Mouse (Mus musculus): ENCODE data around the gene Cep126.

Gene Cep126

DNA sequence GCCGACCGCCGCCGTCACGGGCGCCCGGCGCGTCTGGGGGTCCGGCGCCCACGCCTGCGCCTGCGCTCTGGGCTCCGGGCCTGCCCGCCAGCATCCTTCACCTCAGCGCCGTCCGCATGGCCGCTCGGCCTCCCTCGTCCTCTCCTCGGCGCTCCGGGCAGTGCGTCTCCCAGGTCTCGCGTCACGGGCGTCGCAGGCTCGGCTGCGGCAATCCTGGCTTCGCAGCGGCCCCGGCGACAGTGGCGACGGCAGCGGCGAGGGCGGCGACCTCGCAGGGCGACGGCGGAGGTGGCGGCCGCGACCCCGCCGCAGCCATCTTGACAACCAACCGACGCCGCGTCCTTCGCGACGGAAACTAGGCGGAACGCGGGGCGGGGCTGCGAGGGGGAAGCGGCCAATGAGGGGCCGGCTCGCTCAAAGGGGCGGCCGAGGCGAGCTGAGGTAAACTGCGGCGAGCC, at the start of gene Cep126:
Gene Cep126 (minus strand): TSS at position 178 of the 458 bp plus-strand sequence.
- peak; percentile 54 for DNase-seq (ENCODE audit: low read depth, low spot score)

DNA sequence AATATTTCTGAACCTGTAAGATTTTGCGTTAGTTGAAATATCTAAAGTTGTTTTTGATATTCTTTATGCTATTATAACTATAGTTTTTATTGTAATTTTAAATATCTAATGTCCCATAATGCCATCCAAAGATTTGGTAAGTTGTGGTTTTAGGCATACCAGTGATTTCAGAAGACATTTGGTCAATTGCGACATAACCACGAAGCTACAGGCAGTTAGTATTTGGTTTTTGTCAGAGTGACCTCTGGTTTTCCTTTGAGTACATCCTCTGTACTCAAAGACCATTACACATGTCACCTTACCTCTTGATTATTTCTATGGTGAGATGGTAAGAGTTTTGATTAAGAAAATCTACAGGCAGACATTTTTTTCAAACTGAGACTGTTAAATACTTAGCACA, 45.5 kb upstream of the Cep126 start:
- no peak for DNase-seq (ENCODE audit: low read depth, low spot score)

GRCm38 (mm10) chr9:8177099-8177498, 43.0 kb upstream of the Cep126 start:
- DNase-seq (ENCODE audit: low read depth, low spot score): no peak

DNA sequence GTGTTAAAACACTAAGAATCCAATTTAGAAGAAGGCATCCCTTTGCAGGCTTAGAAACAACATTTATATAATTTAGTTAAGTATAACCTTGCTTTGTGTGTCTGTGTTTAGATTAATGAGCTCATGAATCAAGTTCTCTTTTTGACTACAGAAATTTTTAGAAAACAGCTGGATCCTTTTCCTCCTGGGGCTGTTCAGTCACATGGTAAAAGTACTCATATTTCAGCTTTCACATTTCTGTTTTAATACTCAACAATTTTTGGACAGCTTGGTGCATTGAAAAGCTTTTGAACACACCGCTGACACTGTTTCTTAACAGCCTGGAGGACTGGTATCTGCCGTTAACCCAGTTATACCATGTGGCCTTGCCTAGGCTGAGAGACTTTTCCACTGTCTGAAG, 22.9 kb upstream of the Cep126 start:
- DNase-seq (ENCODE audit: low read depth, low spot score): no peak

- DNase-seq (ENCODE audit: low read depth, low spot score): no peak
Observed at GRCm38 (mm10) chr9:8139501-8139900, 5.4 kb upstream of the Cep126 start.

DNA sequence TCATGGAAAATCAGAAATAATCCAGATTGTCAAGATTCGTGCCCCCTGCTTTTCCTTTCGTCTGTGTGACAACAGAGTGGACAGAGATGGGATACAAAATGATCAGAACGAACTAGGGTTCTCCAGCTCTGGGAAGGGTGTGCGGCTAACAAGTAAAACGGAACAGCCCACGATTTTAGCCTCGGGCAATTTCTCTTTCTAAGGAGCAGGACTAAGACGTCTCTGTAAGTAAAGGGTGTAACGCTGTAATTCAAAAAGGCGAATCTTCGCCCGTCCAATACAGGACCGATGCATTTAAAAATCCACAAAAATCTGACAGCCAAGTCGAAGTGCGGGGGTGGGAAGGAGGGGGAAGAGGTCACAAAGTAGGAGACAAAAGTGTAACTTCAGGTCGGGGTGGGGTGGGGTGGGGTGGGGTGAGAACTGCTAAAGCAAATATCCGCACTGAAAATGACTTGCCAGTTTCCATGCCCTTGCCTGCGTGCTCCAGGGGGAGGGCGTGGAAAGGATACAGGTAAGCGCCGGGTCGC, 443 bp downstream of the Cep126 start:
- no peak for DNase-seq (ENCODE audit: low read depth, low spot score)

DNA sequence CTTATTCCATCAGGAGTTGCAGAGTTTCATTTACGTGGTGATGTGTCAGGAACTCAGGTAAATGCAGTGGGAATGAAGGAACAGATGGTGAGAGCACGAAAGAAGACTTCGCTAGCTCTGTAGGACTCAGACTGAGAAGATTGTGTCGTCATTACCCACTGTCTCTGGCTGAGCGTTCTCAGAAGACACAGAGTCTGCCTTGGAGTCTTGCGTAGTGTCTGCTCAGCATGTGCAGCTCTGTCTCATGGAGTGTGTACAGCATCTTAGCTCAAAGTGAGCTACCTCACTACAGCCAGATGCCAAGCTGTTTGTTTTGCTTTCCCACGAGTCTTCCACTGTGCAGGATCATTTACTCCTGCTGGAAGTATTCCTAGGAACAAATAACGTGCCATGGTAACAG, 10.6 kb downstream of the Cep126 start:
- DNase-seq (ENCODE audit: low read depth, low spot score): no peak

GRCm38 (mm10) chr9:8114516-8114915, 19.6 kb downstream of the Cep126 start:
- DNase-seq (ENCODE audit: low read depth, low spot score): no peak

DNA sequence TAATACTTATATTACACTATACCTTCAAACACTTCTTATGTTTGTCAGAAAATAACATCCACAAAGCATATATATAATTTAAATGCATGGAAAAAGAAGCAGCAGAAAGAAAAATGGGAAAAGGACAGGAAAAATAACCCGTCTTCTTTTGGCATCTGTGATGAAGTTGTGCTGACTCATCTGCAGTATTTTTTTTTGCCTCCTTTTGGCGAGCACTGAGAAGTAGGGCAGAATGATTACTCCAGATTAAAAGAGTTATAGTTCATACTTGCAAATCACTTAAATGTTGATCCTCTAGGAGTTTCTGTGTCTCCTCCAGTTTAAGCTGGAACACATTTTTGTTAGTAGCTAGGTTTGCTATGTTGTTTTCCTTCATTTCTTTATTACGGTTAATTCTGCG, 31.0 kb downstream of the Cep126 start:
- DNase-seq (ENCODE audit: low read depth, low spot score): no peak

- DNase-seq (ENCODE audit: low read depth, low spot score): no peak
Observed at GRCm38 (mm10) chr9:8100962-8101361, 33.1 kb downstream of the Cep126 start.

DNA sequence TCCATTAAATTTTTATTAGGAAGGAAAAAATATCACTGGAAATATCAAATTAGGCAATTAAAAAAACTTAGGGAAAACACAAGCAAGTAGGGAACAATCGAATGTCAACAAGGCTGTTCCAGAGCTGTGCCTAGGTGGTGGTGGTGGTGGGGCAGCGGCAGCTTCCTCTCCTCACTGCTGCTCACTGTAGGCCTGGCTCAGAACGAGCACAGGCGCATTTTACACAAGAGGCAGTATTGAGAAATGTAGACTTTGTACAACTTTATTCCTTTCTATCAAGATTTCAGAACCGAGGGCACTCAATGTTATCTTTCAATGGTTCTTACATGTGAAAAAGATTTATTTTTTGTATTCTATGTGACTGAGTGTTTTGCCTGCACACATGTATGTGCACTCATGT, 55.2 kb downstream of the Cep126 start:
- no peak for DNase-seq (ENCODE audit: low read depth, low spot score)

GRCm38 (mm10) chr9:8074345-8074744, 59.7 kb downstream of the Cep126 start:
- peak; percentile 23 for DNase-seq (ENCODE audit: low read depth, low spot score)

DNA sequence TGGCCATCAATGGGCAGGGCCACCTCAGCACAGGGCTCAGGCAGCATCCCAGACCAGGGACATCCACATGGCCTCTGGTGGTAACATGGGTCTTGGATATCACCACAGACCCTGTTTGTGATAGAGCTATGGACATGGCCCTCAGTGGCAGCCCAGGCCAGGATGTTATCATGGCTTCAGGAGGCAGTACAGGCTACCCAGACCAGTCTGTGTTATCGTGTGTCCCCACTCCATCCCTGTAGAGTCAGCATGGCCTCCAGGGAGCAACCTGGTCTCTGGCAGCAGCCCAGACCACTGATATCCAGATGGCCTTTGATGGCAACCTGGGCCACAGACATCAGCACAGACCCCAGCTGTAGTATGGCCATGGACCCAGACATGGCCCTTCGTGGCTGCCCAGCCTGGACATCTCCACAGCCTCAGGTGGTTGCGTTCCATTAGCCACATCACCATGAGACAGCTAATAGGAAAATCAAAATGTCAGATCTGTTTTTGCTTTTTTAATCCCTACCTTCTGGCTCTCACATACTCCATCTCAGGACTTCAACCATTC, 60.8 kb downstream of the Cep126 start:
- no peak for DNase-seq (ENCODE audit: low read depth, low spot score)

- DNase-seq (ENCODE audit: low read depth, low spot score): no peak
Observed at GRCm38 (mm10) chr9:8059636-8060035, 74.5 kb downstream of the Cep126 start.

DNA sequence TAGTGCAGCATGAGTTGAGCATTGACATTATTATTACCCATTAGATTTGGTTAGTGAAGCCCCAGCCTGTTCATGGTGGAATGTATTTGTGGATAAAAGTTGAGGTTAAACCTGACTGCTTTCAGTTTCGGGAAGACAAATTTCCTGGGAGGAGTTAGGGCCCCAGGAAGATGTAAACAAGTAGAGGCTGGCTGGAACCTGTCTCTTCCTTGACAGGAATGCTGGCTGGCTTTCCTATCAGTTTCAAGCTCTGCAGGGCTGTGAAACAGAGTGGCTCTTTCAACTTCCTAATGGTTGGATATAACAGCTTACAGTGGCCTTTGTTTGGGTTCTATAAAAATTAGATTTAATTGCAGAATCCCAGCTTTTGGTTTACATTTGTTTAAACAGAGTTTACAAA, 79.3 kb downstream of the Cep126 start:
- no peak for DNase-seq (ENCODE audit: low read depth, low spot score)

DNA sequence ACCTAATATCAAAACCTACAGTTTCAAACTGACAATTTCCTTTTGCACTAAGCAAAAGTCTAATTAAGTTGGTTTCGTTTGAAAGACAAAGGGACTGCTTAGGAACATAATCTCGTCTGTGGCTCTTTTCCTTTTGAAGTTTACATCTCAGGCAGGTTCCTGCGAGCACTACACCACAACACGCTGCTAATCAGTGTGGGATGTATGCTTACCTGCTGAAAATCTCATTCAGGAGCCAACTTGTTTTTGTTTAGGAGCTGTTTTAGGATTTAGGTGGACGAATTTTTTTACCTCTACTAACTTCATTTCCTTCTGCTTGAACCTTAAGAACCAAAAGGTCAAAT, 91.1 kb downstream of the Cep126 start:
- DNase-seq (ENCODE audit: low read depth, low spot score): no peak

DNA sequence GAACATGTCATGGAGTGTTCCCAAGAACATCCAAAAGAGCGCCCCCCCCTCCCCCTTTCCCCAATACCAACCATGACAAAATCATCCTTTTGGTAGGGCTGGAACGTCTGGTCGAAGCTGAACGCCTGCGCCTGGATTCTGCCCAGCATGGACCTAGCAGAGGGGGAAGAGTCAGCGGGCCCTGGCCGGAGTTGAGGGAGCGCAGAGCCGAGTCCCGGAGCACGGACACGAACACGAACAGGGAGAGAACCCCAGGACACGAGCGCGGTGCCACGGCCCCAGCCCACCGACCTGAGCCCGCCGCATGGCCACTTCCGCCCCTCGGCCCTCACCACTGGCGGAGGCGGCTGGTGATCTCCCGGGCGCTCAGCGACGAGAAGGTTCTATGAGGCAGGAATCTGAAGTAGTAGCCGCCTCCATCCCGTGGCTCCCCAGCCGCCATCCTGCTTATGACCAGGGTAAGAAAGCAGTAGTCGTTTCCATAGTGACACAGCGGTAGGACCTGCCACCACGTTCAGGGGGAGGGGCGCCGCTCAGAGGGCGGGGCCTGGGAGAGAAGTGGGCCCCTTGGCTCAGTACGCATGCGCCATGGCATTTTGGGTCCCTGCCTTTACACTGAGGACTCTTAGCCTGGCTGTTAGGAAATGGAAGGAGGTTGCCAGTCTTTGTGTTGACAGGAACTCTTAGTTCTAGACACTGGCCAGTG, 91.6 kb downstream of the Cep126 start, which contains the start of gene Cfap300:
Gene Cfap300 (minus strand): TSS at position 486 of the 706 bp plus-strand sequence.
- DNase-seq (ENCODE audit: low read depth, low spot score): peak; percentile 96

DNA sequence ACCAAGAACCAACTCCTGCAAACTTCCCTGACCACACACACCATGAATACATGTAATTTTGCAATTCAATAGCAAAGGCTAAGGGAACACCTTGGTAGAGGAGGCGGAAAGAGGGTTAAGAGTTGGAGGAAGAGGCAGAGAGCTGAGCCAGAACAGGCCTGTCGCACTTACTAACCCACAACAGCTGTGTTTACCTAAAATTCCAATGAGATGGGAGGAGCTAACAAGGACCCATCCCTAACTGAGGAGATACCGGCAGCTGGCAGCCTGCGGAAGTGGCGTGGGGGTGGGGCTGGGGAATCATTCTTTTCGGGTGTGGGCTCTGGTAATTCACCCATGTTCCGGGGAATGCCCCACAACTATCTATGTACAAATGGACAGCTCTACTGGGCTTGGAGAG, 98.5 kb downstream of the Cep126 start:
- no peak for DNase-seq (ENCODE audit: low read depth, low spot score)

DNA sequence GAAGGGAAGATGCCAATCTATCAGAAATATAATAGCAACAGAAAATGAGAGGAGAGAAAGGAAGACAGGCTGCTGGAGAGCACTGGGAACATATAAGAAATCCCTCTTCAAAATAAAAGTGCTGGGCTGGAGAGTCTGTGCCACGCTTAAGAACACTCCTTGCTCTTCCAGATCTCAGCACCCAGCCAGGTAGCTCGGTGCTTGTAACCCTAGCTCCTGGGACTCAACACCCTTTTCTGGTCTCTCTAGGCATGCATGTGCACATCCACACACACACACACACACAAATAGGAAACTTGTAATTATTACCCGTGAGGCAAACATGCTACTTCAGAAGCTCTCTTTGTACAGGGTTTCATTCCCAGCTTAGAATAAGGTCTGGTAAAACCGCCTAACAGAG, 99.0 kb downstream of the Cep126 start:
- DNase-seq (ENCODE audit: low read depth, low spot score): no peak

DNA sequence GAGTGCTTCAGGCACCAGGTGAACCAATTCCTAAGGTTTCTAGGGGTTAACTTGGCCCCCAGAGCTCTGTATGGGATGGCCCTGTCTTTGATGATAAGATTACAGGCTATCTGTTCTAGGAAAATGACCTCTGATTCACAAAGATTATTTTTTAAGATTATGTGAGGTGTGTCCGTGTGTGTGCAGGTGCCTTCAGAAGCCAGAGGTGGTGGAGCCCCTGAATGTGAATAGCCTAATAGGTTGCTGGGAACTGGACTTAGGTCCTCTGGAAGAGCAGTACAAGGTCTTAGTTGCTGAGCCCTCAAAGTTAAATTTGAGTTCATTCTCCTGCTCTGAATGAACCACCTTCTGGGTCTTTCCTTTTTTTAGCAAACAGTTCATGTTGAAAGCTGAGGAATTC, 100.0 kb downstream of the Cep126 start:
- no peak for DNase-seq (ENCODE audit: low read depth, low spot score)

- DNase-seq (ENCODE audit: low read depth, low spot score): no peak
Observed at GRCm38 (mm10) chr9:8032847-8033246, 101.2 kb downstream of the Cep126 start.

All from CD4-positive, CD25-positive, alpha-beta regulatory T cell, adult 2 months (primary cell).